29 mouse cellular contexts compared by ENCODE assay signal in genomic region chr1:19450786-19451185, GRCm38 (mm10).
DNase-seq lines count a peak whose midpoint lies in the region; ATAC-seq and TF ChIP-seq lines count a peak whose summit lies in the region.
"Had no signal": no experiment of that assay in that cellular context is flagged by ENCODE, and none has a peak within 500 bp of the region (broad histone marks: within the 10 kb centered on the region; RNA-seq: fewer than 3 reads in every experiment).

No protein-coding gene starts in this region.

- no peak for TF ChIP-seq CTCF in midbrain, postnatal 0 days (IDR thresholded peaks at IDR 0.05)
- TF ChIP-seq CTCF in intestine, postnatal 0 days (IDR thresholded peaks at IDR 0.05; ENCODE audit: low read depth) = no peak
- no peak for TF ChIP-seq CTCF in heart, adult 2 months (IDR thresholded peaks at IDR 0.05)

- no peak for TF ChIP-seq POLR2A in heart, adult 2 months (IDR thresholded peaks at IDR 0.05; ENCODE audit: insufficient read depth, low read depth, low read length)

- DNase-seq in cerebellum, adult 11-12 months = peak; percentile 14
- DNase-seq in cerebellum, adult 8-10 months = no peak
- DNase-seq in midbrain, postnatal 0 days (ENCODE audit: low spot score) = peak; percentile 5
- DNase-seq in cerebellum, adult 9-11 months = peak; percentile 2
- no peak for DNase-seq in heart, adult 2 months
- DNase-seq: adrenal gland, postnatal 14 days; embryo, embryonic 11 days; gastrocnemius, adult 2 months; heart, postnatal 10 days; kidney, adult 11 months; kidney, postnatal 25 days; right cerebral cortex, postnatal 14 days; thymus, postnatal 25 days had no signal

- no peaks in the 10 kb centered on the region for H3K9me3 ChIP-seq in midbrain, postnatal 0 days (ENCODE audit: low read length)
- H3K9me3 ChIP-seq in midbrain, embryonic 13.5 days = no peaks in the 10 kb centered on the region
- no peaks in the 10 kb centered on the region for H3K9me3 ChIP-seq in intestine, postnatal 0 days (ENCODE audit: control insufficient read depth)
- H3K9me3 ChIP-seq: embryonic facial prominence, embryonic 13.5 days; heart, embryonic 13.5 days; limb, embryonic 13.5 days; lung, embryonic 15.5 days; midbrain, embryonic 12.5 days; neural tube, embryonic 12.5 days; stomach, embryonic 15.5 days had no signal

- H3K4me1 ChIP-seq in midbrain, postnatal 0 days (ENCODE audit: insufficient read depth, low read length) = no peaks in the 10 kb centered on the region
- H3K4me1 ChIP-seq in midbrain, embryonic 13.5 days (replicated peaks) = no peaks in the 10 kb centered on the region
- no peaks in the 10 kb centered on the region for H3K4me1 ChIP-seq in intestine, postnatal 0 days (replicated peaks; ENCODE audit: control insufficient read depth, insufficient read depth, low read length)
- H3K4me1 ChIP-seq in heart, adult 2 months (ENCODE audit: control insufficient read depth, insufficient read depth, low read length) = no peaks in the 10 kb centered on the region
- H3K4me1 ChIP-seq: embryonic facial prominence, embryonic 13.5 days; heart, embryonic 13.5 days; limb, embryonic 13.5 days; lung, embryonic 15.5 days; midbrain, embryonic 12.5 days; neural tube, embryonic 12.5 days; stomach, embryonic 15.5 days had no signal

- no peak overlapping the region for H3K4me3 ChIP-seq in midbrain, postnatal 0 days (ENCODE audit: low read depth, low read length)
- no peak overlapping the region for H3K4me3 ChIP-seq in midbrain, embryonic 13.5 days (replicated peaks)
- no peak overlapping the region for H3K4me3 ChIP-seq in intestine, postnatal 0 days (ENCODE audit: low read depth, low read length)
- no peak overlapping the region for H3K4me3 ChIP-seq in heart, adult 2 months
- H3K4me3 ChIP-seq: embryonic facial prominence, embryonic 13.5 days; erythroblast, embryonic 14.5 days; gastrocnemius, adult 2 months; heart, embryonic 13.5 days; limb, embryonic 13.5 days; lung, embryonic 15.5 days; midbrain, embryonic 12.5 days; myocyte; neural tube, embryonic 12.5 days; stomach, embryonic 15.5 days had no signal

- no peak overlapping the region for H3K27ac ChIP-seq in midbrain, postnatal 0 days (ENCODE audit: low read depth, low read length)
- H3K27ac ChIP-seq in midbrain, embryonic 13.5 days = no peak overlapping the region
- H3K27ac ChIP-seq in intestine, postnatal 0 days (ENCODE audit: low read depth, low read length) = no peak overlapping the region
- no peak overlapping the region for H3K27ac ChIP-seq in heart, adult 2 months
- H3K27ac ChIP-seq: embryonic facial prominence, embryonic 13.5 days; gastrocnemius, adult 2 months; heart, embryonic 13.5 days; hindbrain, embryonic 14.5 days; limb, embryonic 13.5 days; lung, embryonic 15.5 days; midbrain, embryonic 12.5 days; neural tube, embryonic 12.5 days; stomach, embryonic 15.5 days had no signal

- no peak for TF ChIP-seq EP300 in heart, adult 2 months (IDR thresholded peaks at IDR 0.05; ENCODE audit: insufficient read depth, low read depth, low read length)

- WGBS in midbrain, postnatal 0 days = 91% methylated on average over 5 of the region's 5 CpGs
- 88% methylated on average over 5 of the region's 5 CpGs for WGBS in midbrain, embryonic 13.5 days
- 89% methylated on average over 5 of the region's 5 CpGs for WGBS in intestine, postnatal 0 days
- WGBS in heart, adult 2 months = 79% methylated on average over 5 of the region's 5 CpGs

- no peak overlapping the region for H3K4me2 ChIP-seq in midbrain, postnatal 0 days (ENCODE audit: low read depth, low read length, poor library complexity, severe bottlenecking)
- no peak overlapping the region for H3K4me2 ChIP-seq in midbrain, embryonic 13.5 days (replicated peaks)
- H3K4me2 ChIP-seq in intestine, postnatal 0 days (replicated peaks; ENCODE audit: low read depth) = no peak overlapping the region
- H3K4me2 ChIP-seq: embryonic facial prominence, embryonic 13.5 days; heart, embryonic 13.5 days; hindbrain, embryonic 14.5 days; limb, embryonic 13.5 days; liver, embryonic 11.5 days; lung, embryonic 15.5 days; midbrain, embryonic 12.5 days; neural tube, embryonic 12.5 days; stomach, embryonic 15.5 days had no signal

- intact Hi-C loops in heart, adult 2 months (cut with DNase I) = no loop called here

- H3K9ac ChIP-seq in midbrain, postnatal 0 days (replicated peaks; ENCODE audit: low read length, poor library complexity, severe bottlenecking) = no peak overlapping the region
- H3K9ac ChIP-seq in midbrain, embryonic 13.5 days (replicated peaks) = no peak overlapping the region
- H3K9ac ChIP-seq in intestine, postnatal 0 days (ENCODE audit: low read depth, low read length) = no peak overlapping the region
- no peak overlapping the region for H3K9ac ChIP-seq in heart, adult 2 months (ENCODE audit: low read depth, low read length)
- H3K9ac ChIP-seq: embryonic facial prominence, embryonic 13.5 days; heart, embryonic 13.5 days; hindbrain, embryonic 14.5 days; limb, embryonic 13.5 days; lung, embryonic 15.5 days; midbrain, embryonic 12.5 days; neural tube, embryonic 12.5 days; stomach, embryonic 15.5 days had no signal

- H3K36me3 ChIP-seq in midbrain, postnatal 0 days (ENCODE audit: insufficient read depth, low read length) = no peaks in the 10 kb centered on the region
- no peaks in the 10 kb centered on the region for H3K36me3 ChIP-seq in midbrain, embryonic 13.5 days
- H3K36me3 ChIP-seq in intestine, postnatal 0 days (ENCODE audit: control insufficient read depth, insufficient read depth) = no peaks in the 10 kb centered on the region
- H3K36me3 ChIP-seq in heart, adult 2 months (ENCODE audit: control insufficient read depth, insufficient read depth, low read length) = no peaks in the 10 kb centered on the region
- H3K36me3 ChIP-seq: embryonic facial prominence, embryonic 13.5 days; G1E; heart, embryonic 13.5 days; limb, embryonic 13.5 days; lung, embryonic 15.5 days; midbrain, embryonic 12.5 days; neural tube, embryonic 12.5 days; stomach, embryonic 15.5 days had no signal

- no peak for ATAC-seq in midbrain, postnatal 0 days (ENCODE audit: low FRiP score)
- no peak for ATAC-seq in midbrain, embryonic 13.5 days
- ATAC-seq in intestine, postnatal 0 days = no peak
- ATAC-seq: forebrain, embryonic 16.5 days; Patski had no signal

- H3K79me2 ChIP-seq in heart, adult 2 months (replicated peaks; ENCODE audit: control insufficient read depth, insufficient read depth, low read length) = no peaks in the 10 kb centered on the region

- H3K27me3 ChIP-seq in midbrain, postnatal 0 days (ENCODE audit: insufficient read depth, low read length) = no peaks in the 10 kb centered on the region
- H3K27me3 ChIP-seq in midbrain, embryonic 13.5 days = no peaks in the 10 kb centered on the region
- no peaks in the 10 kb centered on the region for H3K27me3 ChIP-seq in intestine, postnatal 0 days (replicated peaks; ENCODE audit: control insufficient read depth, insufficient read depth, low read length)
- no peaks in the 10 kb centered on the region for H3K27me3 ChIP-seq in heart, adult 2 months (ENCODE audit: control insufficient read depth, insufficient read depth, low read length)
- H3K27me3 ChIP-seq: embryonic facial prominence, embryonic 13.5 days; heart, embryonic 13.5 days; limb, embryonic 13.5 days; lung, embryonic 15.5 days; midbrain, embryonic 12.5 days; neural tube, embryonic 12.5 days; stomach, embryonic 15.5 days had no signal

Comparison
In these comparisons a context has a peak if more than half of its experiments do, and no peak if none do; other contexts are left out.
1. DNase-seq: peak in cerebellum, adult 11-12 months (single experiment), midbrain, postnatal 0 days (single experiment) and cerebellum, adult 9-11 months (single experiment); none in cerebellum, adult 8-10 months (single experiment) and heart, adult 2 months (0 of 2).